ENCODE assay signal across 20 mouse cellular contexts in the genomic region with DNA sequence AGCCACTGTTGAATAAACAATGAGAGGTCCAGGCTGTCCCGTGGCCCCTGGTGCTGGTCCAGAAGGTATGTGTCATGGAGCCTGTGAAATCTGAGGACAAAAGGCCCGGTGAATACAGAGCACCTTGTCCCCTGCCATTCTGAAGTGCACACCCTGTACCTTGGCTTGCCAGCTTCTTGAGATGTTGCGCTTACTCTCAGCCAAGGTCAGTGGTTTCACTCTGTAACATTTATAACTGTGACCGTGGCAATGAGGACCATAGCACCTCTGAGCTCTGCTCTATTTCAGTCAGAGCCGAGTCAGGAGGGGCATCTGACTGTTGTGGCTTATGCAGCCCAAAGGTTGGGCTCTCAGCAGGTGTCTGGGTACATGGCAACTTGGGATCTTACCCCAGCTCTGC. TPM values are rescaled to one million over a fixed set of nuclear protein-coding genes. Genes with fewer than 3 reads are reported as not detected.
"Had no signal": no experiment of that assay in that cellular context is flagged by ENCODE, and none has a peak within 500 bp of the region (broad histone marks: within the 10 kb centered on the region; RNA-seq: fewer than 3 reads in every experiment).

No protein-coding gene starts in this region.

- H3K4me1 ChIP-seq: neural tube, embryonic 15.5 days; stomach, embryonic 15.5 days had no signal

- H3K4me2 ChIP-seq: lung, embryonic 14.5 days; neural tube, embryonic 13.5 days; neural tube, embryonic 15.5 days; stomach, embryonic 15.5 days had no signal

- H3K4me3 ChIP-seq: midbrain, embryonic 10.5 days; myocyte; neural tube, embryonic 13.5 days; neural tube, embryonic 15.5 days; stomach, embryonic 15.5 days had no signal

- H3K27me3 ChIP-seq: neural tube, embryonic 13.5 days; neural tube, embryonic 15.5 days; stomach, embryonic 15.5 days had no signal

- H3K27ac ChIP-seq: midbrain, embryonic 10.5 days; neural tube, embryonic 13.5 days; neural tube, embryonic 15.5 days; stomach, embryonic 15.5 days; stomach, postnatal 0 days had no signal

- H3K9ac ChIP-seq: lung, embryonic 14.5 days; neural tube, embryonic 13.5 days; neural tube, embryonic 15.5 days; stomach, embryonic 15.5 days had no signal

- H3K9me3 ChIP-seq: midbrain, embryonic 10.5 days; neural tube, embryonic 13.5 days; neural tube, embryonic 15.5 days; stomach, embryonic 15.5 days had no signal

- DNase-seq: lung, adult 18-20 months; lung, embryonic 14.5 days; lung, postnatal 10 days; lung, postnatal 4 days; midbrain, embryonic 14.5 days; retina, postnatal 1 day; right cerebral cortex, adult 18-20 months; right cerebral cortex, postnatal 25 days; right cerebral cortex, postnatal 4 days; thymus, adult 2 months; thymus, postnatal 25 days; thymus, postnatal 4 days had no signal

- H3K36me3 ChIP-seq: midbrain, embryonic 10.5 days; neural tube, embryonic 13.5 days; neural tube, embryonic 15.5 days; stomach, embryonic 15.5 days had no signal

- ATAC-seq: midbrain, embryonic 16.5 days had no signal

RNA-seq across cellular contexts. Expression of a gene that starts 35.4 kb away (rescaled TPM):
- total RNA-seq: megakaryocyte-erythroid progenitor cell, adult 5-6 weeks had no signal
